Mouse (Mus musculus): ENCODE results near the gene Hipk4. TPM values are rescaled to one million over a fixed set of nuclear protein-coding genes. Genes with fewer than 3 reads are reported as not detected.

The Hipk4 gene
- total RNA-seq, 4 experiments from 2014 or later, result 0.14 to 0.16 (median 0.14) TPM; not detected in 1

Other genes starting within 250 kb of the Hipk4 start
- 100 to 1,000 TPM; 166 to 198 (median 187) TPM for gene Ltbp4, start 185.6 kb upstream of the Hipk4 start, total RNA-seq (2022)
- 1 to 10 TPM; 4.8 to 8.0 (median 6.0) TPM for gene Shkbp1, start 167.2 kb upstream of the Hipk4 start, total RNA-seq (2022)
- gene Gm20479, start 165.8 kb upstream of the Hipk4 start, total RNA-seq (2022), result not detected
- gene Sptbn4, start 75.6 kb upstream of the Hipk4 start, total RNA-seq (2022), result under 1 TPM; 0.22 to 0.49 (median 0.30) TPM
- 10 to 100 TPM; 27.7 to 29.2 (median 29.0) TPM for gene Blvrb, start 75.3 kb upstream of the Hipk4 start, total RNA-seq (2022)
- 1 to 10 TPM; 4.8 to 5.7 (median 5.6) TPM for gene Sertad3, start 49.5 kb upstream of the Hipk4 start, total RNA-seq (2022)
- 10 to 100 TPM in 3 of 4 experiments, 1 to 10 TPM in 1; 8.4 to 11.5 (median 10.2) TPM for gene Sertad1, start 36.4 kb upstream of the Hipk4 start, total RNA-seq (2022)
- gene Prx, start 23.9 kb upstream of the Hipk4 start, total RNA-seq (2022), result 1 to 10 TPM in 1 of 4 experiments, under 1 TPM in 3; 0.75 to 1.0 (median 0.80) TPM
- gene Pld3, start 30.0 kb downstream of the Hipk4 start, total RNA-seq (2022), result 10 to 100 TPM; 26.8 to 33.5 (median 30.5) TPM
- 10 to 100 TPM; 67.6 to 72.3 (median 70.8) TPM for gene 2310022A10Rik, start 30.0 kb downstream of the Hipk4 start, total RNA-seq (2022)
- 100 to 1,000 TPM; 169 to 227 (median 202) TPM for gene Akt2, start 68.3 kb downstream of the Hipk4 start, total RNA-seq (2022)
- not detected for gene Ttc9b, start 130.6 kb downstream of the Hipk4 start, total RNA-seq (2022)
- 10 to 100 TPM; 18.4 to 21.5 (median 20.8) TPM for gene Map3k10, start 151.3 kb downstream of the Hipk4 start, total RNA-seq (2022)
- gene Zfp607b, start 166.1 kb downstream of the Hipk4 start, total RNA-seq (2022), result 1 to 10 TPM in 1 of 4 experiments, under 1 TPM in 3; 0.56 to 1.9 (median 0.71) TPM
- gene Zfp60, start 208.1 kb downstream of the Hipk4 start, total RNA-seq (2022), result 1 to 10 TPM; 8.0 to 9.5 (median 8.8) TPM

Data from heart, adult 8-10 months (tissue).